Mouse (Mus musculus) ES-Bruce4 (cell line): ENCODE data around the gene Ankfy1. TPM values are rescaled to one million over a fixed set of nuclear protein-coding genes. Genes with fewer than 3 reads are reported as not detected.
"Not testable (repeated sequence)": the region's sequence is repeated elsewhere in the genome, so short reads cannot be mapped to it uniquely, and the experiment has no call there.

Experiments used
- H3K27ac ChIP-seq: 2 replicates; pipeline ENCODE4 v1.5.1; 2012; ENCODE audit warnings: low read length, inconsistent platforms; ENCODE audit not compliant: insufficient read depth
- H3K27me3 ChIP-seq: 2 replicates; pipeline ENCODE4 v1.6.1; 2012; ENCODE audit warnings: mild to moderate bottlenecking, low read length, inconsistent platforms; ENCODE audit not compliant: control insufficient read depth, poor library complexity, insufficient read depth, severe bottlenecking
- H3K36me3 ChIP-seq: 2 replicates; pipeline ENCODE4 v1.6.1; 2012; ENCODE audit warnings: inconsistent platforms, mild to moderate bottlenecking, low read length, moderate library complexity; ENCODE audit not compliant: control insufficient read depth, poor library complexity, insufficient read depth, severe bottlenecking
- H3K4me1 ChIP-seq: one replicate; pipeline ENCODE4 v1.8.1; 2011; ENCODE audit warnings: low read length; ENCODE audit not compliant: control insufficient read depth, insufficient read depth
- H3K4me3 ChIP-seq: 2 replicates; pipeline ENCODE4 v1.5.1; 2011; ENCODE audit warnings: low read depth, mild to moderate bottlenecking, low read length
- H3K9ac ChIP-seq: 2 replicates; pipeline ENCODE4 v1.6.1; 2012; ENCODE audit warnings: low read depth, mild to moderate bottlenecking, inconsistent platforms; ENCODE audit not compliant: poor library complexity, severe bottlenecking
- H3K9me3 ChIP-seq: replicated peaks from 2 replicates; pipeline ENCODE4 v1.6.1; 2012; ENCODE audit warnings: mild to moderate bottlenecking, low read length, inconsistent platforms; ENCODE audit not compliant: control insufficient read depth, poor library complexity, insufficient read depth, severe bottlenecking
- CTCF ChIP-seq: IDR thresholded peaks from one replicate; pipeline ENCODE4 v1.8.1; 2011; ENCODE audit warnings: low read depth, low read length
- EP300 ChIP-seq: IDR thresholded peaks from 2 replicates; pipeline ENCODE4 v1.6.1; 2011; ENCODE audit warnings: low read depth, low read length; ENCODE audit not compliant: insufficient read depth
- POLR2A ChIP-seq: IDR thresholded peaks from one replicate; pipeline ENCODE4 v1.8.1; 2011; ENCODE audit warnings: low read length; ENCODE audit not compliant: insufficient read depth
- polyA plus RNA-seq: library from polyadenylated mRNA; stranded (reverse); fragments of >200 nt; gene quantifications from 2 replicates; pipeline ENCODE4 v1.2.4, GENCODE M21; 2011; ENCODE audit warnings: low read depth; ENCODE audit not compliant: missing spikeins, insufficient read depth, insufficient read length

Gene Ankfy1
- polyA plus RNA-seq, 1 experiment: 40.0 TPM

DNA sequence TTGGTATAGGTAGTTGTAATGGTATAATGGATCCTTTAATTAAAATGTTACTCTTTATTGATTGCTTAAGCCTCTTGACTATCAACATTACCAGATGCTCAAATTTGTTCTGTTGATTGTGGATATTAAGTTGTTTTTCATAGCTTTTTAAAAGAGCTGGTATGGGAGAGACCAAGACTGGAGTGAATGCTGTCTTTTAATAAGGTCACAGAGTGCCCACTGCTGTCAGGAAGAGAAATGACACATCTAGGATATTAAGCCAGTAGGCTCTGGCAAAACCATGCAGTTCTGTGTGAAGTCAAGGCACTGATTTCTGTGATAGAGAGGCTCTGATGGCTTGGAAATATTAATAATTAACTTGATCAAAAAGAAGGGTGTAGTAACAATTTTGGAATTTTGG is 34.1 kb downstream of the Ankfy1 start:
- Histone ChIP-seq H3K9ac (no peak overlapping the region), H3K36me3 (peaks cover 4% of the 10 kb centered on the region), H3K4me3 (no peak overlapping the region), H3K9me3 (no peaks in the 10 kb centered on the region), H3K27ac (no peak overlapping the region), H3K4me1 (no peaks in the 10 kb centered on the region), H3K27me3 (no peaks in the 10 kb centered on the region)
- TF ChIP-seq CTCF (no peak), POLR2A (no peak), EP300 (no peak)

DNA sequence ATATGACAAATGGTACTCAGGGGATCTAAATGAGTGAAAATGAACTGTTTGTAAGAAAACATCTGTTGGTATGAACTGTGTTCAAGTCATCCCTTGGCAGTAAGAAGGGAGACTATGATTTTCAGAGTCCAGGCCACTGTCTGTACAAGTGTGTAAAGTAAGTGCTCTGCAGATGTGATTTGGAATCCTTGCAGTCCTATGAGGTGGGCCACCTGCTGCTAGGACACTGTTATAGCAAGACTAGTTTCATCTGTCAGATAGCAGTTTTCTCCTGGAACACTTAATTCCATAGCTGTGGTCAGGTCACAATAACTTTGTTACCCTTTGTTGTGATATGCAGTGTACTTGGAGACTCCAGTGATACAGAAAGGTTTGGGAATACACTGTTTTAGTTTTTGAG is 36.2 kb downstream of the Ankfy1 start:
- Histone ChIP-seq H3K36me3 (peaks cover 11% of the 10 kb centered on the region), H3K4me3 (no peak overlapping the region), H3K9me3 (no peaks in the 10 kb centered on the region), H3K4me1 (no peaks in the 10 kb centered on the region), H3K27me3 (no peaks in the 10 kb centered on the region), H3K27ac (no peak overlapping the region), H3K9ac (no peak overlapping the region)
- TF ChIP-seq EP300 (no peak), POLR2A (no peak), CTCF (no peak)

DNA sequence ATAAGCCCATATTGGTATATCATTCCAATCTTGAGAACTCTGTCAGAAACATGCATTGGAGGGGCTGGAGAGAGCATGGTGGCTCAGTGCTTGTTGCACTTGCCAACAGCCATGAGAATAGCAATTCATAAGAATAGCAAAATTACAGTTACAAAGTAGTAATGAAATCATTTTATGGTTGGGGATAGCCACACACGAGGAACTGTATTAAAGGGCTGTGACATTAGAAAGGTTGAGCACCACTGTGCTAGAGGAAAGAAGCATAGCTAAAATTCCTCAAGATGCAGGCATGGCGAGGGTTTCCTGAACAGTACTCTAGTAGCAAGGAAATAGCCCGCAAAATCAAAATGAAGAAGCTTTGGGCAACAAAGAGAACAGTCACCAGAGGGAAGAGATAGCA is 43.9 kb downstream of the Ankfy1 start:
- Histone ChIP-seq H3K4me1 (peaks cover 2% of the 10 kb centered on the region), H3K9ac (no peak overlapping the region), H3K4me3 (no peak overlapping the region), H3K36me3 (peaks cover 40% of the 10 kb centered on the region), H3K27ac (no peak overlapping the region), H3K27me3 (no peaks in the 10 kb centered on the region), H3K9me3 (no peaks in the 10 kb centered on the region)
- no peak for TF ChIP-seq CTCF
- no peak for TF ChIP-seq EP300
- no peak for TF ChIP-seq POLR2A

DNA sequence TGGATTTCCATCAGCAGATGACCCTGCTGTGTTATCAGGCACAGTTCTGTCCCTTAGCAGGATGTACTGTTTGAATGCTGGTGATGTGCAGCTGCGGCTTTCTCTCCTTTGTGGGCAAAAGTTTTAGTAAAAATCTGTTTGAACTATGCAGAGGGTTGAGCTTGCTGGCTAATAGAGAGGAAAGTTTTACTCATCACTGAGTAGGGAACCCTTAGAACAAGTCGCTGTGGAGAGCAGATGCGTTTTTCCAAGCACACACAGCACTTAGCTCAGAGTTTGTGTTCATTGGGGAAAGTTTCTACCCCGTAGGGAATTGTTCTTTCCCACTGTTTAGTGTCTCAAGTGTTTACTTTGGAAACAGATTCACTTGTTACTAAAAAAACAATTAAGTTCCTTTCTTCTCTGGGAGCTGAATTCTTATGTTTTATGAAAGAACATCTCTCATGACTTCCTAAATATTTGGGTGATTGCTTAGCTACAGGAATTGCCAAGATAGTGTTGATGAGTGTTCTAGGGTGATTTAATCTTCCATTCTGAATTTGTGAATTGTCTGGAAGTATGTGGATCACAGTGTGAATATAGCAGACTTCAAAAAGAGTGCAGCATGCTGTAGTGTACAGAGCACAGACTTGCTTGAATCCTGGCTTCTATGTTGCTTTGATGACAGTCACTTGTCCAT is 45.2 kb downstream of the Ankfy1 start:
- TF ChIP-seq CTCF: no peak
- TF ChIP-seq EP300: no peak
- TF ChIP-seq POLR2A: no peak
- Histone ChIP-seq H3K9me3 (no peaks in the 10 kb centered on the region), H3K27me3 (no peaks in the 10 kb centered on the region), H3K9ac (no peak overlapping the region), H3K4me1 (peaks cover 2% of the 10 kb centered on the region), H3K36me3 (peaks cover 45% of the 10 kb centered on the region), H3K27ac (no peak overlapping the region), H3K4me3 (no peak overlapping the region)

DNA sequence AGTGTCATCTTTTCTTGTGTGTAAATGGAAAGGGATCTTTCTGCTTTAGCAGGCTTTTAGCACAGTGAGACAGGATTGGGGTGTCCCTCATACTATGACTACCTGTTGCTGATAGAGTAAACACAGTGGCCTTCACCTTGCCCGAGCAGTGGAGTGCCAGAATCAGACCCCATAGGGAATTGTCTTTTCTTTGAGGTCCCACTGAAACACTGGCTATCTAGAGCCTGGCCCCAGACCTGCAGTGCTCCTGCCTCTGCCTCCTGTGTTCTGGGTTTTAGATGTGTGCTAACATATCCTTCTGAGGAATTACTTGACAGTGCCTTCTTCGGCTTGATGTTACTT is 45.7 kb downstream of the Ankfy1 start:
- peaks cover 49% of the 10 kb centered on the region for H3K36me3 ChIP-seq
- H3K9me3 ChIP-seq: no peaks in the 10 kb centered on the region
- TF ChIP-seq POLR2A: no peak
- TF ChIP-seq EP300: no peak
- TF ChIP-seq CTCF: no peak

DNA sequence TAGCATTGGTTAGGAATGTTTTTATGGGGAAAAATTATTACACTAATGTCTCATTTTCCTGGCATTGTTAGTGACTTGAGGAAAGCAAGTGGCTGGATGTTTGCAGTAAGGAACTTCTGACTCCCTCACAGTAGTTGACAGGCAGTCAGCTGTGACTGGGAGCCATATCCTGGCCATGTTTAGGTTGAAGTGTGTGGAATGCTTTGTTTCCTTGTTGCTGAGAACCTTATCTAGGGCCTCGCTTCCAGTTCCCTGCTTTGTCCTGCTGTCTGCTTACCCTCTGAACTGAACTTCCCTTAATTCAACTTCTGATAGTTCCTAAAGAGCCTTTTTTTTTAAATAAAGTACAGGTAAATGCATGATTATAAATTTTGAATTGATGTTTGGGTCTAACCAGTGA is 46.5 kb downstream of the Ankfy1 start:
- H3K36me3 ChIP-seq: peaks cover 43% of the 10 kb centered on the region
- H3K9ac ChIP-seq: no peak overlapping the region

More for the DNA sequence above, 45.7 kb downstream of the Ankfy1 start:
- H3K9ac ChIP-seq: no peak overlapping the region
- no peak overlapping the region for H3K4me3 ChIP-seq
- H3K4me1 ChIP-seq: peaks cover 2% of the 10 kb centered on the region
- no peak overlapping the region for H3K27ac ChIP-seq
- no peaks in the 10 kb centered on the region for H3K27me3 ChIP-seq

DNA sequence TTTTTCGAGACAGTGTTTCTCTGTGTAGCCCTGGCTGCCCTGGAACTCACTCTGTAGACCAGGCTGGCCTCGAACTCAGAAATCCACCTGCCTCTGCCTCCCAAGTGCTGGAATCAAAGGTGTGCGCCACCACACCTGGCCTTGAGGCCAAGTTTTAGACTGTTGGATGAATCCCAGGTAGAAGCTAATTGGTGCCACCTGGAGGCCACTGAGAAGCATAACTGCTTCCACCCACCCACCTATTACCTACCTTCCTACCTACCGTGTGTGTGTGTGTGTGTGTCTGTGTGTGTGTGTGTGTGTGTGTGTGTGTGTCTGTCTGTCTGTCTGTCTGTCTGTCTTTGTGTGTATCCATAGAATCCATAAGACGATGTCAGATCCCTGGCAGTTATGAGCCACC is 47.7 kb downstream of the Ankfy1 start:
- H3K27ac ChIP-seq, H3K9me3 ChIP-seq, H3K4me3 ChIP-seq, H3K9ac ChIP-seq, H3K27me3 ChIP-seq, H3K4me1 ChIP-seq: not testable (repeated sequence)
- H3K36me3 ChIP-seq: peaks cover 34% of the 10 kb centered on the region
- peak; percentile 48 for TF ChIP-seq CTCF

More for the DNA sequence above, 46.5 kb downstream of the Ankfy1 start:
- Histone ChIP-seq H3K4me3 (no peak overlapping the region), H3K27ac (no peak overlapping the region), H3K4me1 (peaks cover 2% of the 10 kb centered on the region), H3K9me3 (no peaks in the 10 kb centered on the region), H3K27me3 (no peaks in the 10 kb centered on the region)
- TF ChIP-seq POLR2A: no peak
- TF ChIP-seq CTCF: no peak
- no peak for TF ChIP-seq EP300
